Mouse (Mus musculus) intestine, postnatal 0 days (tissue): ENCODE measurements around the gene Tk1. TPM values are rescaled to one million over a fixed set of nuclear protein-coding genes. Genes with fewer than 3 reads are reported as not detected.
A peak's percentile ranks its signal among the peaks of the same experiment; 100 is the strongest.
"Not testable (repeated sequence)": the region's sequence is repeated elsewhere in the genome, so short reads cannot be mapped to it uniquely, and the experiment has no call there.

ENCODE experiments used
- ATAC-seq: fragments of 200-750 bp; cut with Nextera tagmentation; 2 replicates; pipeline ENCODE4 v1.8.0; 2017; ENCODE audit warnings: mild to moderate bottlenecking, moderate TSS enrichment, moderate library complexity
- H3K27ac ChIP-seq: fragments of 300-500 bp; sonication (generic); 2 replicates; pipeline ENCODE4 v1.5.1; 2014; ENCODE audit warnings: mild to moderate bottlenecking, low read depth, low read length, moderate library complexity
- H3K27me3 ChIP-seq: fragments of 300-500 bp; sonication (generic); replicated peaks from 2 replicates; pipeline ENCODE4 v1.6.1; 2014; ENCODE audit warnings: low read length, mixed read lengths; ENCODE audit not compliant: control insufficient read depth, insufficient read depth
- H3K36me3 ChIP-seq: fragments of 300-500 bp; sonication (generic); 2 replicates; pipeline ENCODE4 v1.6.1; 2014; ENCODE audit warnings: mild to moderate bottlenecking, moderate library complexity; ENCODE audit not compliant: control insufficient read depth, insufficient read depth
- H3K4me1 ChIP-seq: fragments of 300-500 bp; sonication (generic); replicated peaks from 2 replicates; pipeline ENCODE4 v1.6.1; 2014; ENCODE audit warnings: antibody characterized with exemption, low read length, mixed read lengths; ENCODE audit not compliant: control insufficient read depth, insufficient read depth
- H3K4me2 ChIP-seq: fragments of 300-500 bp; sonication (generic); replicated peaks from 2 replicates; pipeline ENCODE4 v1.6.1; 2014; ENCODE audit warnings: low read depth, mild to moderate bottlenecking, moderate library complexity
- H3K4me3 ChIP-seq: fragments of 300-500 bp; sonication (generic); 2 replicates; pipeline ENCODE4 v1.5.1; 2014; ENCODE audit warnings: low read depth, low read length
- H3K9ac ChIP-seq: fragments of 300-500 bp; sonication (generic); 2 replicates; pipeline ENCODE4 v1.6.1; 2014; ENCODE audit warnings: mild to moderate bottlenecking, low read depth, low read length
- H3K9me3 ChIP-seq: fragments of 300-500 bp; sonication (generic); 2 replicates; pipeline ENCODE4 v1.6.1; 2016; ENCODE audit warnings: mixed run types; ENCODE audit not compliant: control insufficient read depth
- CTCF ChIP-seq: sonication (generic); IDR thresholded peaks from 2 replicates; pipeline ENCODE4 v1.5.1; 2016; ENCODE audit warnings: low read depth, mild to moderate bottlenecking, control low read depth, antibody characterized with exemption, moderate library complexity
- WGBS: fragments of 180-500 bp; shearing (Covaris S2); extraction: QIAGEN DNeasy Blood & Tissue Kit; methylation state at CpG from one replicate; pipeline ENCODE4 v1.1.7; 2014; 5-methylcytosine and 5-hydroxymethylcytosine counted together
- polyA plus RNA-seq: library from polyadenylated mRNA; unstranded; fragments of >200 nt; fragmentation: Nextera tagmentation; extraction: Ambion mirVana; gene quantifications from 2 replicates; pipeline ENCODE4 v1.2.1, GENCODE M21; 2015

Gene Tk1
- polyA plus RNA-seq, 1 experiment from 2014 or later: 44.8 TPM

DNA sequence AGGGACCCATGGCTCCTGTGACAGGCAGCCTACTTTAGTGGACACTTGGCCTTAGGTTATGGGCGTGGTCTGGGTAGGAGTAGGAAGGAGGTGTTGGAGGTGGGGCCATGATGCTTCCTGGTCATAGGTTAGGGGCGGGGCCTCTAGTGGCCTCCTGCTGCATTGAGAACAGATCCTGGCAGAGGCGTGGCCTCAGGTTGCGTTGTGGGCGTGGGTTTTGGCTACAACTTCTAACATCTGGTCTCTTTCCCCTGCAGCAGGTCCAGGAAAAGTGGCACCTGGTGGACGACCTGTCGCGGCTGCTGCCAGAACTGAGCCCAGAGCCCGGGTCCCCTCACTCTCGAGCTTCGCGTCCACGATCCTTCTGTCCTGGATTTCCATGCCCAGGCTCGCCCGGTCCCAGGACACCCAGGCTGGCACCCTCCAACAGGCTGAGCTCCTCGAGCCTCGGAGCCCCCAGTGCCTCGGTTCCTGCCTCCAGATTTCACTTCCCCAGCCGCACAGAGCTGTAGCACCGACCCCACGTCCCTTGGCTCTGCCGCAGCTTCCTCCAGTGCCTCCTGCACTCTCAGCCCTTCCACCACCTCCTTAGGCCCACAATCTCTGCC, 33.5 kb downstream of the Tk1 start:
- peak overlapping the region; percentile 65 for H3K4me2 ChIP-seq
- WGBS: 5% methylated on average over 22 of the region's 22 CpGs
- peak overlapping the region; percentile 13; the same call in 1 of the 2 replicates for H3K9ac ChIP-seq
- H3K36me3 ChIP-seq: no peaks in the 10 kb centered on the region
- ATAC-seq: peak; percentile 74
- H3K9me3 ChIP-seq: no peaks in the 10 kb centered on the region
- H3K4me3 ChIP-seq: peak overlapping the region; percentile 34; the same call in 1 of the 2 replicates
- 0 out of 2 replicates have a peak, but pooled peaks cover 3% of the 10 kb centered on the region for H3K4me1 ChIP-seq
- TF ChIP-seq CTCF: peak; percentile 46
- peak overlapping the region; percentile 85 for H3K27ac ChIP-seq
- no peaks in the 10 kb centered on the region for H3K27me3 ChIP-seq

DNA sequence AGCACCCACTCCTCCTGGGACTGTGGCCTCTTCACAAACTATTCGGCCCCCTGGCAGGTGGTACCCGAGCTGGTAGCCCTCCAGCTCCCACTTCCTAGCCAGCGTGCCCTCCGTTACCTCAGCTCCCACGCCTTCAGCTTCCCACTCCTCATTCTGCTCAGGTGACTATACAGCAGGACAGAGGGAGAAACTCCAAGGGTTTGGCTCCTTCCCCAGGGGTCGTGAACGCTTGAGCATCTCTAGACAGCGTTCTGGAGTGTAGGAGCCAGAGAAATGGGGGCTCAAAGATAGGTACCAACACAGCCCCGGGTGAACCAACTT, 34.5 kb downstream of the Tk1 start:
- 83% methylated on average over 9 of the region's 9 CpGs for WGBS
- Histone ChIP-seq H3K4me2 (peak overlapping the region; percentile 65), H3K9me3 (no peaks in the 10 kb centered on the region), H3K4me3 (peak overlapping the region; percentile 34), H3K36me3 (no peaks in the 10 kb centered on the region), H3K9ac (peak overlapping the region; percentile 50; the same call in 1 of the 2 replicates), H3K27me3 (no peaks in the 10 kb centered on the region), H3K27ac (peak overlapping the region; percentile 85), H3K4me1 (0 out of 2 replicates have a peak, but pooled peaks cover 3% of the 10 kb centered on the region)
- no peak for ATAC-seq
- TF ChIP-seq CTCF: no peak

DNA sequence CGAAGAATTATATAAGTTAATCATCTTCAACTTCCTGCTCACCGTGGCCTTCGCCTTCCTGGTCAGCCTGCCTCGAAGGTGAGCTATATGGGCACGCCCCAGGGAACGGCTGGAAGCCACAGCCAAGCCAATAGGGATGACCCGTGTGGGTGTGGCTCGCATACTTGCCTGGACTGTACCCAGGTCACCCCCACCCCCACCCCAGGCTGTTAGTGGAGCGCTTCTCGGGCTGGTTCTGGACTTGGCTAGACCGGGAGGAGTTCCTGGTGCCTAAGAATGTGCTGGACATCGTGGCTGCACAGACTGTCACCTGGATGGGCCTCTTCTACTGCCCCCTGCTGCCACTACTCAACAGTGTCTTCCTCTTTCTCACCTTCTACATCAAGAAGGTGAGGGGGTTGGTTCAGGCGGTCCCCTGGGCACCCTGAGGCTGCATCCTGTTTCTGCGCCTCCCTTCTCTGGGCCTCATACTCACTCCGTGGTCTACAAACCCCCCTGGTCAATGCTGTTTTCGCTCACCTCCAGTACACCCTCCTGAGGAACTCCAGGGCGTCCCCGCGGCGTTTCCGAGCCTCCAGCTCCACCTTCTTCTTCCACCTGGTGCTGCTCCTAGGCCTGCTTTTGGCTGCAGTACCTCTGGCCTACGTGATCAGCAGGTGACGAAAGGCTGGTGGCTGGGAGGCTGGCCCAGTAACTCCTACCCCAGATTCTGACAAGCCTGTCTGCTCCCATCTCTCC, 35.0 kb downstream of the Tk1 start:
- peak overlapping the region; percentile 34 for H3K4me3 ChIP-seq
- peak; percentile 95 for ATAC-seq

DNA sequence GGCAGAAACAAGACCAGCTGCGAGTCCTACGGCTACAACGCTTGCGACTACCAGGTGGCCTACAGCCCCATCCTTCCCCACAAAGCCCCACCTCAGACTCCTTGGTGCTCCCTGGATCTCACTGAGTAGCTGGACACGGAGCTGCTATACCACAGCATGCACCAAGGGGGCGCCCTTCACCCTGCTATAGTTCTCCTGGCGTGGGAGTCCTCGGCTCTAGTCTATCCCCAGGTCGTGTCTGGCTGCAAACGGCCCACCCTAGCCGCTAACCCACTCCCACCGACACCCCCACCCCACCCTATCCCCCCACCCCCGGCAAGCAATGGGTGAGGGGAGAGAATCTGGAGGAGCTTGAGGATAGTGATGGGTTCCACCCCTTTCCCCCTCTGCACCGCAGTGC, 35.6 kb downstream of the Tk1 start:
- no peaks in the 10 kb centered on the region for H3K9me3 ChIP-seq
- peak; percentile 69 for ATAC-seq
- H3K27ac ChIP-seq: peak overlapping the region; percentile 85
- 0 out of 2 replicates have a peak, but pooled peaks cover 3% of the 10 kb centered on the region for H3K4me1 ChIP-seq
- peak overlapping the region; percentile 65 for H3K4me2 ChIP-seq
- peak overlapping the region; percentile 34 for H3K4me3 ChIP-seq
- H3K36me3 ChIP-seq: no peaks in the 10 kb centered on the region
- H3K9ac ChIP-seq: no peak overlapping the region
- H3K27me3 ChIP-seq: no peaks in the 10 kb centered on the region
- peak; percentile 91 for TF ChIP-seq CTCF
- WGBS: under 1% methylated on average over 14 of the region's 14 CpGs

More for the DNA sequence above, 35.0 kb downstream of the Tk1 start:
- Histone ChIP-seq H3K9me3 (no peaks in the 10 kb centered on the region), H3K9ac (peak overlapping the region; percentile 50), H3K27ac (peak overlapping the region; percentile 85), H3K36me3 (no peaks in the 10 kb centered on the region), H3K27me3 (no peaks in the 10 kb centered on the region), H3K4me2 (peak overlapping the region; percentile 65), H3K4me1 (0 out of 2 replicates have a peak, but pooled peaks cover 3% of the 10 kb centered on the region)
- WGBS: 30% methylated on average over 23 of the region's 23 CpGs
- TF ChIP-seq CTCF: peak; percentile 64

DNA sequence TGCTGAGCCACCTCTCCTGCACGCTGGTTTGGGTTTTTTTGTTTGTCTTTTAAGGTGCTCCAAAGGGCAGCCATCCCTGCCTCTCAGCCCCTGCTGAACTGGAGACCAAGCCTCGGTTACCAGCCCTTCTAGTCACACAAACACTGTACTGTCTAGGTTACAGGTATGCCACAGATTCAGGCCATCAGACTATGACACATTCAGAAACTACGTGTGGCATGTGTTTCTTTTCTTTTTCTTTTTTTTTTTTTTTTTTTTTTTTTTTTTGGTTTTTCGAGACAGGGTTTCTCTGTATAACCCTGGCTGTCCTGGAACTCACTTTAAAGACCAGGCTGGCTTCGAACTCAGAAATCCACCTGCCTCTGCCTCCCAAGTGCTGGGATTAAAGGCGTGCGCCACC, 37.4 kb downstream of the Tk1 start:
- not testable (repeated sequence) for H3K36me3 ChIP-seq, H3K27me3 ChIP-seq, H3K4me3 ChIP-seq, H3K9me3 ChIP-seq, H3K4me1 ChIP-seq, H3K4me2 ChIP-seq, H3K27ac ChIP-seq, H3K9ac ChIP-seq, ATAC-seq
- WGBS: 82% methylated on average over 7 of the region's 7 CpGs

DNA sequence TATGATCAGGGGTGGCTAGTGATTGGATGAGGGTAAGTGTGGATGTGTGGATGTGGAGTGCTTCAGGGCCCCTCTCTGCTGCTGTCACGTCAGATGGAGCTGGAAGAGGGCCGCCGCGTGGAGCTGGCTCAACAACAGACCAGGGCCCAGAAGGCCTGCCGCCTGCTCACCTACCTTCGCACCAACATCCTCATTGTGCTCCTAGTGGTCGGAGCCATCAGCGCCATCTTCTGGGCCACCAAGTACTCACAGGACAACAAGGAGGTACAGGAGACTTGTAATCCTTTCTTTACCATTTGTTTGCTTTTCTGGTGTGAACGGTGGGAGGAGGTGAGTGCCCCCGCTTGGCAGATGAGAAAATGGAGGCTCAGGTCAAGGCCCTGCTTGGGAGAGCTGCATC, 39.6 kb downstream of the Tk1 start:
- no peak for ATAC-seq
- no peak overlapping the region for H3K9ac ChIP-seq

More for the DNA sequence above, 39.6 kb downstream of the Tk1 start:
- WGBS: 10% methylated on average over 10 of the region's 10 CpGs
- Histone ChIP-seq H3K4me3 (no peak overlapping the region), H3K27me3 (no peaks in the 10 kb centered on the region), H3K36me3 (no peaks in the 10 kb centered on the region), H3K4me2 (no peak overlapping the region), H3K9me3 (no peaks in the 10 kb centered on the region), H3K4me1 (peaks cover 13% of the 10 kb centered on the region; the same call in 1 of the 2 replicates), H3K27ac (no peak overlapping the region)
- TF ChIP-seq CTCF: peak; percentile 87
